Mouse (Mus musculus): ENCODE results near the gene Etv6. TPM values are rescaled to one million over a fixed set of nuclear protein-coding genes. Genes with fewer than 3 reads are reported as not detected.
A peak's percentile ranks its signal among the peaks of the same experiment; 100 is the strongest.

Etv6 gene
- total and polyA plus RNA-seq, 3 experiments, result 9.8 to 14.0 (median 11.4) TPM

DNA sequence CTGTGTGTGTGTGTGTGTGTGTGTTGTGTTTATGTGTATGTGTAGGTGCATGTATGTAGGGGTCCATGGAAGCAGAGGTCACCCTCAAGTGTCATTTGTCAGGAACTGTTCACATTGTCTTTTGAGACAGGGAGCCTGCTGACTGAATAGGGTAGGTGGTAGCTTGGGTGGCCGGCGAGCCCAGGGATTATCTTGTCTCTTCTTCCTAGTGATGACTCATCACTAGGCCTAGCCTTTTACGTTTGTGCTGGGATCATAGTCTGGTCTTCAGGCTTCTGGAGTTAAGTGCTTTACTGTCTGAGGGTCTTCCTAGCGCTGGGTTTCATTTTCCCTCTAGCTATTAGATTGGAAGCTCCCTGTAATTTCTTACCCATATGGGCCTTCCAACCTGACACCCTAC lies 47.9 kb downstream of the Etv6 start:
- TF ChIP-seq EP300 (IDR thresholded peaks at IDR 0.05; ENCODE audit: insufficient read depth, low read depth, low read length) (no peak), POLR2A (IDR thresholded peaks at IDR 0.05; ENCODE audit: insufficient read depth, low read depth, low read length) (no peak), CTCF (IDR thresholded peaks at IDR 0.05) (no peak)
- H3K27ac ChIP-seq, result no peak overlapping the region
- H3K79me2 ChIP-seq (replicated peaks; ENCODE audit: control insufficient read depth, insufficient read depth, low read length), result 0 out of 2 replicates have a peak, but pooled peaks cover 1% of the 10 kb centered on the region
- no peak overlapping the region for H3K4me3 ChIP-seq
- intact Hi-C loops (cut with DNase I), result no loop called here
- 63% methylated on average over 4 of the region's 4 CpGs for WGBS
- H3K36me3 ChIP-seq (ENCODE audit: control insufficient read depth, insufficient read depth, low read length), result peaks cover 7% of the 10 kb centered on the region; the same call in 1 of the 2 replicates
- H3K4me1 ChIP-seq (ENCODE audit: control insufficient read depth, insufficient read depth, low read length), result peaks cover 4% of the 10 kb centered on the region
- no peak overlapping the region for H3K9ac ChIP-seq (ENCODE audit: low read depth, low read length)
- DNase-seq, result no peak
- H3K27me3 ChIP-seq (ENCODE audit: control insufficient read depth, insufficient read depth, low read length), result no peaks in the 10 kb centered on the region

- intact Hi-C loops (cut with DNase I), result no loop called here
- H3K9ac ChIP-seq (ENCODE audit: low read depth, low read length), result no peak overlapping the region
- peaks cover 22% of the 10 kb centered on the region for H3K4me1 ChIP-seq (ENCODE audit: control insufficient read depth, insufficient read depth, low read length)
- no peak for TF ChIP-seq EP300 (IDR thresholded peaks at IDR 0.05; ENCODE audit: insufficient read depth, low read depth, low read length)
- TF ChIP-seq CTCF (IDR thresholded peaks at IDR 0.05), result no peak
- no peak for TF ChIP-seq POLR2A (IDR thresholded peaks at IDR 0.05; ENCODE audit: insufficient read depth, low read depth, low read length)
- H3K27ac ChIP-seq, result no peak overlapping the region
- H3K27me3 ChIP-seq (ENCODE audit: control insufficient read depth, insufficient read depth, low read length), result no peaks in the 10 kb centered on the region
- WGBS, result 89% methylated on average over 7 of the region's 7 CpGs
- H3K36me3 ChIP-seq (ENCODE audit: control insufficient read depth, insufficient read depth, low read length), result peaks cover 16% of the 10 kb centered on the region
- no peak for DNase-seq
- no peak overlapping the region for H3K4me3 ChIP-seq
- peaks cover 5% of the 10 kb centered on the region for H3K79me2 ChIP-seq (replicated peaks; ENCODE audit: control insufficient read depth, insufficient read depth, low read length)
These were observed 50.9 kb downstream of the Etv6 start for GRCm38 (mm10) chr6:134086351-134086750.

- WGBS, result 85% methylated on average over 4 of the region's 4 CpGs
- H3K9ac ChIP-seq (ENCODE audit: low read depth, low read length), result no peak overlapping the region
- intact Hi-C loops (cut with DNase I), result no loop called here
- DNase-seq, result no peak
- peaks cover 22% of the 10 kb centered on the region for H3K4me1 ChIP-seq (ENCODE audit: control insufficient read depth, insufficient read depth, low read length)
- peaks cover 5% of the 10 kb centered on the region for H3K79me2 ChIP-seq (replicated peaks; ENCODE audit: control insufficient read depth, insufficient read depth, low read length)
- H3K27me3 ChIP-seq (ENCODE audit: control insufficient read depth, insufficient read depth, low read length), result no peaks in the 10 kb centered on the region
- peaks cover 16% of the 10 kb centered on the region for H3K36me3 ChIP-seq (ENCODE audit: control insufficient read depth, insufficient read depth, low read length)
- no peak overlapping the region for H3K27ac ChIP-seq
- TF ChIP-seq CTCF (IDR thresholded peaks at IDR 0.05) (no peak), EP300 (IDR thresholded peaks at IDR 0.05; ENCODE audit: insufficient read depth, low read depth, low read length) (no peak), POLR2A (IDR thresholded peaks at IDR 0.05; ENCODE audit: insufficient read depth, low read depth, low read length) (no peak)
- H3K4me3 ChIP-seq, result no peak overlapping the region
These were observed 52.2 kb downstream of the Etv6 start for GRCm38 (mm10) chr6:134087709-134088108.

DNA sequence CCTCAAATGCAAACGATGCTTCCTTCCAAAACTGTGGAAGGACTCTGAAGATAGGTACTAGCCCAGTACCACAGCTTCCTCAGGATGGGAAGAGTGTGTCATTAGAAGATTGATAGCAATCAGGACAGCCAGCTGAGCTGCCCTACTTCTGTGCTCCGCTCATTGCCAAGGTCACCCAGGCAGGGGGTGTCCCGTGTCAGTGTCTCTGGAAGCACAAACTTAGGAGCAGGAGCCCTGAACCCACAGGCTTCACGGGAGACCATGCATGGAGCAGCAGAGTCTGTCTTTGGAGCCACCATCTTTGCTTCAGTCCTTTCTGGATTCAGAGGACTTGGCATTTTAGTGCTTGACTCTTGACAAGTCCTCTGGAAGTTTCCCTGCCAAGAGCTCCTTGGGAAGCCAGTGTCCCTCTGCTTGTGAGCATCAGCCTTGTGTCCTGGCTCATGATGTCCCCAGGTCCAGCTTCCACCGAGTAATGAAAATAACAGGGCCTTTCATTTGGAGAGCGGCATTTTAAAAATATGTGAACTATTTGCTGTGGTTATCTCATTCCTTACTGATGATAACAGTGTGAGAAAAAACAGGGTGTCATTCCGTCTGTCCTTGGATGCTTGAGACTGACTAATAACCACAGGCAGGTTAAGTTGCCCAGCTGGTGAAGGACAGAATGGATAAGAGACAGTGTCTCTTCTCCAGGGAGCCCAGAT lies 54.3 kb downstream of the Etv6 start:
- DNase-seq, result peak; percentile 28 to 42
- H3K4me1 ChIP-seq (ENCODE audit: control insufficient read depth, insufficient read depth, low read length), result peaks cover 22% of the 10 kb centered on the region

DNA sequence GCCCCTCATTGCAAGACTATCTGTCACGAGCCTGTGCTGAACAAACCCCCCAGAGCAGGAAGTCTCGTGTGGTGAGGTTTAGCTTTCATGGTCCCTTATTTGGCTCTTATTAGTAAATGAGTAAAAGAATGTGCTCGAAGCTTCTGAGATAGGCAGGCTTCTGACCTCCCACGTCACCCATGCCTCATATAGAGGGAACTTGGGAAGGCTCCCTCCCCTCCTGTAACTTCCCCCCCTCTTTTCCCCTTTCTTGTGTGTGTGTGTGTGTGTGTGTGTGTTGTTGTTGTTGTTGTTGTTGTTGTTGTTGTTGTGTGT lies 54.8 kb downstream of the Etv6 start:
- Histone ChIP-seq H3K27ac (peak overlapping the region; percentile 43), H3K27me3 (ENCODE audit: control insufficient read depth, insufficient read depth, low read length) (no peaks in the 10 kb centered on the region), H3K4me3 (no peak overlapping the region), H3K9ac (ENCODE audit: low read depth, low read length) (no peak overlapping the region), H3K4me1 (ENCODE audit: control insufficient read depth, insufficient read depth, low read length) (peaks cover 22% of the 10 kb centered on the region), H3K79me2 (replicated peaks; ENCODE audit: control insufficient read depth, insufficient read depth, low read length) (peaks cover 5% of the 10 kb centered on the region), H3K36me3 (ENCODE audit: control insufficient read depth, insufficient read depth, low read length) (peaks cover 14% of the 10 kb centered on the region)
- WGBS, result 59% methylated on average over 4 of the region's 4 CpGs
- DNase-seq, result no peak
- intact Hi-C loops (cut with DNase I), result no loop called here
- TF ChIP-seq EP300 (IDR thresholded peaks at IDR 0.05; ENCODE audit: insufficient read depth, low read depth, low read length) (no peak), CTCF (IDR thresholded peaks at IDR 0.05) (no peak), POLR2A (IDR thresholded peaks at IDR 0.05; ENCODE audit: insufficient read depth, low read depth, low read length) (no peak)

More for the DNA sequence above, 54.3 kb downstream of the Etv6 start:
- Histone ChIP-seq H3K27me3 (ENCODE audit: control insufficient read depth, insufficient read depth, low read length) (no peaks in the 10 kb centered on the region), H3K36me3 (ENCODE audit: control insufficient read depth, insufficient read depth, low read length) (peaks cover 16% of the 10 kb centered on the region), H3K27ac (peak overlapping the region; percentile 43), H3K4me3 (no peak overlapping the region), H3K79me2 (replicated peaks; ENCODE audit: control insufficient read depth, insufficient read depth, low read length) (peaks cover 5% of the 10 kb centered on the region), H3K9ac (ENCODE audit: low read depth, low read length) (0 out of 2 replicates have a peak overlapping the region, but pooled peaks have one; percentile 6)
- 41% methylated on average over 7 of the region's 7 CpGs for WGBS
- TF ChIP-seq EP300 (IDR thresholded peaks at IDR 0.05; ENCODE audit: insufficient read depth, low read depth, low read length) (no peak), POLR2A (IDR thresholded peaks at IDR 0.05; ENCODE audit: insufficient read depth, low read depth, low read length) (no peak), CTCF (IDR thresholded peaks at IDR 0.05) (no peak)
- intact Hi-C loops (cut with DNase I), result no loop called here

DNA sequence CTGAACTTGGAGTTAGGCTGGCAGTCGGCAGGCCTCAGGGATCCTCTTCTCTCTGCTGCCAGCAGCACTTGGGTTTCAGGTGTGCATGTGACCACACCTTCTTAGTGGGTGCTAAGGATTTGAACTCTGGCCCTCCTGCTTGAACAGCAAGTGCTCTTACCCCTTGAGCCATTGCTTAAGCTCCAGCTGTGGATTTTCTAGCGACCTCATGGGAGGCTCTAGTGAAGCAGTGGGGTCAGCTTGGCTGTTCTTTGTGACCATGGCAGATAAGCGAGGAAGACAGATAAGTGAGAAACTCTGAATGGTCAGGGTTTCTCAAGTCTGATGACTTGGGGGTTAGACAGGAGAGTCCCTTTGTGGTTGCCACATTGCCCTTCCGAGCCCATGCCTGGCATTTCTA lies 55.4 kb downstream of the Etv6 start:
- no peak overlapping the region; the same call in 1 of the 2 replicates for H3K27ac ChIP-seq
- no peak overlapping the region for H3K9ac ChIP-seq (ENCODE audit: low read depth, low read length)
- intact Hi-C loops (cut with DNase I), result no loop called here
- TF ChIP-seq CTCF (IDR thresholded peaks at IDR 0.05), result no peak
- no peak for TF ChIP-seq POLR2A (IDR thresholded peaks at IDR 0.05; ENCODE audit: insufficient read depth, low read depth, low read length)
- TF ChIP-seq EP300 (IDR thresholded peaks at IDR 0.05; ENCODE audit: insufficient read depth, low read depth, low read length), result no peak
- H3K79me2 ChIP-seq (replicated peaks; ENCODE audit: control insufficient read depth, insufficient read depth, low read length), result peaks cover 5% of the 10 kb centered on the region
- peaks cover 14% of the 10 kb centered on the region for H3K36me3 ChIP-seq (ENCODE audit: control insufficient read depth, insufficient read depth, low read length)
- 73% methylated on average over 4 of the region's 4 CpGs for WGBS
- peaks cover 22% of the 10 kb centered on the region for H3K4me1 ChIP-seq (ENCODE audit: control insufficient read depth, insufficient read depth, low read length)
- H3K27me3 ChIP-seq (ENCODE audit: control insufficient read depth, insufficient read depth, low read length), result no peaks in the 10 kb centered on the region
- no peak for DNase-seq
- no peak overlapping the region for H3K4me3 ChIP-seq

Measured in heart, adult 2 months (tissue).